Mouse (Mus musculus): ENCODE results near the gene Dchs1.

GRCm38 (mm10) chr7:105795759-105796366 is 8.4 kb upstream of the Dchs1 start:
- TF ChIP-seq POLR2AphosphoS2 (IDR thresholded peaks at IDR 0.05; ENCODE audit: insufficient read length, low read depth): no peak
- no peak for TF ChIP-seq POLR2A (IDR thresholded peaks at IDR 0.05; ENCODE audit: insufficient read length, low read depth)
- TF ChIP-seq MAX (IDR thresholded peaks at IDR 0.05; ENCODE audit: low read depth): no peak

All from myocyte (in vitro differentiated cells).